Mouse (Mus musculus) myocyte (in vitro differentiated cells): ENCODE data around the gene Ankrd34a. TPM values are rescaled to one million over a fixed set of nuclear protein-coding genes. Genes with fewer than 3 reads are reported as not detected.
A peak's percentile ranks its signal among the peaks of the same experiment; 100 is the strongest.

Experiments
- H3K27me3 ChIP-seq: one replicate; pipeline ENCODE4 v1.6.1; 2011; ENCODE audit not compliant: control insufficient read depth, insufficient read depth, insufficient read length
- H3K36me3 ChIP-seq: one replicate; pipeline ENCODE4 v1.6.1; 2011; ENCODE audit not compliant: control insufficient read depth, insufficient read depth
- H3K4me2 ChIP-seq: one replicate; pipeline ENCODE4 v1.6.1; 2011; ENCODE audit warnings: low read depth, control low read depth
- H3K4me3 ChIP-seq: one replicate; pipeline ENCODE4 v1.5.1; 2011; ENCODE audit warnings: mild to moderate bottlenecking, control low read depth, moderate library complexity
- H3K79me2 ChIP-seq: one replicate; pipeline ENCODE4 v1.6.1; 2011; ENCODE audit not compliant: control insufficient read depth, insufficient read depth
- H3ac ChIP-seq: one replicate; pipeline ENCODE4 v1.6.1; 2011; ENCODE audit not compliant: control insufficient read depth, insufficient read length
- CEBPB ChIP-seq: IDR thresholded peaks from 2 replicates; pipeline ENCODE4 v1.6.1; 2011; ENCODE audit warnings: mild to moderate bottlenecking, moderate library complexity; ENCODE audit not compliant: poor library complexity, insufficient read depth, severe bottlenecking
- E2F4 ChIP-seq: IDR thresholded peaks from one replicate; pipeline ENCODE4 v1.6.1; 2011; ENCODE audit warnings: mild to moderate bottlenecking, control low read depth, moderate library complexity; ENCODE audit not compliant: insufficient read depth
- MAX ChIP-seq: IDR thresholded peaks from one replicate; pipeline ENCODE4 v1.6.1; 2011; ENCODE audit warnings: low read depth, mild to moderate bottlenecking, control low read depth
- MYOD1 ChIP-seq, 3 experiments: IDR thresholded peaks; one replicate each; pipeline ENCODE4 v1.6.1; 2011; ENCODE audit warnings: control low read depth in 2 of 3, low read depth in 2 of 3, mild to moderate bottlenecking in 2 of 3, moderate library complexity in 1 of 3; ENCODE audit not compliant: insufficient read length in 2 of 3, control insufficient read depth in 1 of 3
- MYOG ChIP-seq, 3 experiments: IDR thresholded peaks; one replicate each; pipeline ENCODE4 v1.6.1; 2011; ENCODE audit warnings: control low read depth in 2 of 3, low read depth in 2 of 3, mild to moderate bottlenecking in 2 of 3; ENCODE audit not compliant: insufficient read length in 2 of 3, control insufficient read depth in 1 of 3, insufficient read depth in 1 of 3
- POLR2A ChIP-seq: IDR thresholded peaks from one replicate; pipeline ENCODE4 v1.6.1; 2011; ENCODE audit warnings: low read depth, mild to moderate bottlenecking, control low read depth, moderate library complexity; ENCODE audit not compliant: insufficient read length
- POLR2AphosphoS2 ChIP-seq: IDR thresholded peaks from one replicate; pipeline ENCODE4 v1.6.1; 2011; ENCODE audit warnings: low read depth, control low read depth; ENCODE audit not compliant: insufficient read length
- REST ChIP-seq: IDR thresholded peaks from one replicate; pipeline ENCODE4 v1.6.1; 2011; ENCODE audit warnings: mild to moderate bottlenecking, control low read depth, moderate library complexity; ENCODE audit not compliant: insufficient read depth, insufficient read length
- SRF ChIP-seq: IDR thresholded peaks from one replicate; pipeline ENCODE4 v1.6.1; 2011; ENCODE audit warnings: low read depth; ENCODE audit not compliant: control insufficient read depth, insufficient read length
- TCF12 ChIP-seq: IDR thresholded peaks from one replicate; pipeline ENCODE4 v1.6.1; 2011; ENCODE audit warnings: mild to moderate bottlenecking, control low read depth; ENCODE audit not compliant: poor library complexity, insufficient read depth, severe bottlenecking
- TCF3 ChIP-seq: IDR thresholded peaks from one replicate; pipeline ENCODE4 v1.6.1; 2011; ENCODE audit warnings: low read depth, control low read depth; ENCODE audit not compliant: insufficient read length
- USF1 ChIP-seq: IDR thresholded peaks from one replicate; pipeline ENCODE4 v1.6.1; 2011; ENCODE audit warnings: low read depth, mild to moderate bottlenecking, control low read depth, moderate library complexity
- polyA plus RNA-seq: library from polyadenylated mRNA; unstranded; fragments of >200 nt; fragmentation: generic; extraction: Trizol; gene quantifications from one replicate; pipeline ENCODE4 v1.2.1, GENCODE M21; 2012; ENCODE audit warnings: missing spikeins

The Ankrd34a gene
- polyA plus RNA-seq, 1 experiment = 2.5 TPM

GRCm38 (mm10) chr3:96558668-96559196 is 37.7 kb upstream of the Ankrd34a start:
- no peak overlapping the region for H3ac ChIP-seq
- H3K4me3 ChIP-seq = peak overlapping the region; percentile 71
- H3K27me3 ChIP-seq = no peaks in the 10 kb centered on the region
- TF ChIP-seq TCF3 (no peak), USF1 (no peak), TCF12 (no peak), E2F4 (no peak), MYOG (IDR thresholded peaks at IDR 0.05; ENCODE audit: control insufficient read depth in 1 of 3, insufficient read depth in 1 of 3, insufficient read length in 2 of 3, low read depth in 2 of 3) (no peak), CEBPB (peak; percentile 64; the same call in 1 of the 2 replicates), POLR2A (no peak), POLR2AphosphoS2 (peak; percentile 22)
- H3K36me3 ChIP-seq = peaks cover 12% of the 10 kb centered on the region
- H3K79me2 ChIP-seq = peaks cover 9% of the 10 kb centered on the region
- peak overlapping the region; percentile 88 for H3K4me2 ChIP-seq

GRCm38 (mm10) chr3:96559398-96559910 is 37.0 kb upstream of the Ankrd34a start:
- H3ac ChIP-seq = no peak overlapping the region
- peaks cover 12% of the 10 kb centered on the region for H3K36me3 ChIP-seq
- TF ChIP-seq TCF12 = no peak
- TF ChIP-seq MYOG (IDR thresholded peaks at IDR 0.05; ENCODE audit: control insufficient read depth in 1 of 3, insufficient read depth in 1 of 3, insufficient read length in 2 of 3, low read depth in 2 of 3) = no peak
- TF ChIP-seq SRF = no peak
- peak overlapping the region; percentile 71 for H3K4me3 ChIP-seq
- peak overlapping the region; percentile 88 for H3K4me2 ChIP-seq
- no peaks in the 10 kb centered on the region for H3K27me3 ChIP-seq
- peaks cover 9% of the 10 kb centered on the region for H3K79me2 ChIP-seq

GRCm38 (mm10) chr3:96559911-96560850 is 36.3 kb upstream of the Ankrd34a start:
- H3K4me2 ChIP-seq = peak overlapping the region; percentile 88
- TF ChIP-seq MAX (no peak), MYOD1 (IDR thresholded peaks at IDR 0.05; ENCODE audit: control insufficient read depth in 1 of 3, insufficient read length in 2 of 3, low read depth in 2 of 3) (no peak), E2F4 (no peak), SRF (no peak)
- peaks cover 12% of the 10 kb centered on the region for H3K36me3 ChIP-seq
- no peaks in the 10 kb centered on the region for H3K27me3 ChIP-seq
- H3K79me2 ChIP-seq = peaks cover 9% of the 10 kb centered on the region
- no peak overlapping the region for H3ac ChIP-seq
- H3K4me3 ChIP-seq = peak overlapping the region; percentile 71

GRCm38 (mm10) chr3:96560881-96561668 is 35.4 kb upstream of the Ankrd34a start:
- Histone ChIP-seq H3K27me3 (no peaks in the 10 kb centered on the region), H3ac (no peak overlapping the region), H3K79me2 (peaks cover 9% of the 10 kb centered on the region), H3K4me3 (peak overlapping the region; percentile 71), H3K36me3 (peaks cover 12% of the 10 kb centered on the region), H3K4me2 (peak overlapping the region; percentile 88)
- TF ChIP-seq POLR2AphosphoS2 (peak; percentile 67), POLR2A (peak; percentile 34), TCF3 (no peak)

GRCm38 (mm10) chr3:96561946-96562681 is 34.3 kb upstream of the Ankrd34a start:
- no peaks in the 10 kb centered on the region for H3K27me3 ChIP-seq
- H3K4me3 ChIP-seq = no peak overlapping the region
- TF ChIP-seq POLR2A (peak; percentile 51), REST (no peak), POLR2AphosphoS2 (peak; percentile 90)
- no peak overlapping the region for H3K4me2 ChIP-seq
- H3ac ChIP-seq = no peak overlapping the region
- H3K79me2 ChIP-seq = peaks cover 9% of the 10 kb centered on the region
- peaks cover 12% of the 10 kb centered on the region for H3K36me3 ChIP-seq
